Mouse (Mus musculus) hindbrain, embryonic 16.5 days (tissue): Measurements from ENCODE around the gene Tgfbr3. TPM values are rescaled to one million over a fixed set of nuclear protein-coding genes. Genes with fewer than 3 reads are reported as not detected.

Source experiments
- ATAC-seq: fragments of 200-750 bp; cut with Nextera tagmentation; 2 replicates; pipeline ENCODE4 v1.8.0; 2017; ENCODE audit warnings: moderate TSS enrichment, moderate library complexity
- H3K27ac ChIP-seq: fragments of 300-500 bp; sonication (generic); 2 replicates; pipeline ENCODE4 v1.5.1; 2014; ENCODE audit warnings: low read depth, mild to moderate bottlenecking, control low read depth, low read length, moderate library complexity
- H3K27me3 ChIP-seq: fragments of 300-500 bp; sonication (generic); replicated peaks from 2 replicates; pipeline ENCODE4 v1.6.1; 2014; ENCODE audit warnings: low read length; ENCODE audit not compliant: control insufficient read depth, insufficient read depth
- H3K36me3 ChIP-seq: fragments of 300-500 bp; sonication (generic); 2 replicates; pipeline ENCODE4 v1.6.1; 2014; ENCODE audit warnings: mild to moderate bottlenecking, low read length, moderate library complexity, mixed read lengths; ENCODE audit not compliant: control insufficient read depth, insufficient read depth
- H3K4me1 ChIP-seq: fragments of 300-500 bp; sonication (generic); 2 replicates; pipeline ENCODE4 v1.6.1; 2014; ENCODE audit warnings: low read depth, low read length; ENCODE audit not compliant: control insufficient read depth, insufficient read depth
- H3K4me2 ChIP-seq: fragments of 300-500 bp; sonication (generic); 2 replicates; pipeline ENCODE4 v1.6.1; 2014; ENCODE audit warnings: mild to moderate bottlenecking, low read length, control low read depth, moderate library complexity
- H3K4me3 ChIP-seq: fragments of 300-500 bp; sonication (generic); 2 replicates; pipeline ENCODE4 v1.5.1; 2014; ENCODE audit warnings: mild to moderate bottlenecking, low read length, control low read depth, moderate library complexity
- H3K9ac ChIP-seq: fragments of 300-500 bp; sonication (generic); 2 replicates; pipeline ENCODE4 v1.6.1; 2014; ENCODE audit warnings: low read depth, mild to moderate bottlenecking, control low read depth, low read length, moderate library complexity
- H3K9me3 ChIP-seq: fragments of 300-500 bp; sonication (generic); 2 replicates; pipeline ENCODE4 v1.6.1; 2014; ENCODE audit warnings: mild to moderate bottlenecking, low read length, moderate library complexity; ENCODE audit not compliant: control insufficient read depth
- WGBS: fragments of 180-500 bp; shearing (Covaris S2); extraction: QIAGEN DNeasy Blood & Tissue Kit; methylation state at CpG from one replicate; pipeline ENCODE4 v1.1.7; 2014; 5-methylcytosine and 5-hydroxymethylcytosine counted together
- polyA plus RNA-seq: library from polyadenylated mRNA; unstranded; fragments of >200 nt; fragmentation: Nextera tagmentation; extraction: Ambion mirVana; gene quantifications from 2 replicates; pipeline ENCODE4 v1.2.1, GENCODE M21; 2015

The Tgfbr3 gene
- polyA plus RNA-seq, 1 experiment from 2014 or later: 5.9 TPM

DNA sequence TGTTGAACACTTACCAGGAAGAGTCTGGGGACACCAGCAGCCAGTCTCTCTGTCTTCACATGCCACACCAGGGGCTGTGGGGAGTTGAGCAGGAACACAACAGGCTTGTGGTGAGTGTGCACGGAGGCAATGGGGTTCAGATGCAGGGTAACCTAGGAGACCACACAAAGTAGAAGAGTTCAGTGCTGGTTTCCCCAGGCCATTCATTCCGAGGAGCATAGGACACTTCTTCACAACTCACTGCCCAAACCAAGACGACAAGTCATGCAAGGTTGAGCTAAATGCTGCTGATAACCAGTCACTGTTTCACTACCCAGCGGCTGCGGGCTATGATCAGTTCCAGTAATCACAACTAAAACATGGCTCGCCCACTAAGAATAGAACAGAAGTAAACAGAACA lies 111.6 kb downstream of the Tgfbr3 start:
- no peaks in the 10 kb centered on the region; the same call in 1 of the 2 replicates for H3K4me1 ChIP-seq
- H3K9ac ChIP-seq: no peak overlapping the region; the same call in 1 of the 2 replicates
- no peaks in the 10 kb centered on the region for H3K27me3 ChIP-seq
- no peak overlapping the region for H3K27ac ChIP-seq
- no peaks in the 10 kb centered on the region for H3K9me3 ChIP-seq
- no peak overlapping the region for H3K4me3 ChIP-seq
- 21% methylated on average over 6 of the region's 6 CpGs for WGBS
- ATAC-seq: no peak
- H3K36me3 ChIP-seq: no peaks in the 10 kb centered on the region
- no peak overlapping the region for H3K4me2 ChIP-seq

GRCm38 (mm10) chr5:107177248-107177647 lies 112.2 kb downstream of the Tgfbr3 start:
- Histone ChIP-seq H3K4me1 (no peaks in the 10 kb centered on the region; the same call in 1 of the 2 replicates), H3K27me3 (no peaks in the 10 kb centered on the region), H3K36me3 (no peaks in the 10 kb centered on the region), H3K4me3 (no peak overlapping the region), H3K4me2 (no peak overlapping the region), H3K9ac (no peak overlapping the region), H3K27ac (no peak overlapping the region), H3K9me3 (no peaks in the 10 kb centered on the region)
- ATAC-seq: no peak
- WGBS: 59% methylated on average over 2 of the region's 2 CpGs

DNA sequence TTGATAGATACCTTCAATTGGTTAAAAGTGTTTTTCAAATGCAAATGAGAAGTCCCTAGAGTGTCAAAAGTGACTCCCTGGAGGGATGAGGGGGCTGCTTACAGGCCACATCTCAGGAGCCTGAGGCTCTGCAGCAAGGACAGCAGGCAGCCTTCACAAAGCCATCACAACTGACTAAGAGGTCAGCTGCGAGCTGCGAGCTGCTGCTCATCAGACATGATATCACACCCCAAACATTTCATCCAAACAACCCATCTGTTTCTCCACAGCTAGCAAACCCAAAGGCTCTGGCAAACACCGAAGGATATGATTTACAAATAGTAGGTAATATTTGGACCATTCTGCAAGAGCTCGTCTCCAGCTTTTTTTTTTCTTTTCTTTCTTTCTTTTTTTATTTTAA lies 112.6 kb downstream of the Tgfbr3 start:
- Histone ChIP-seq H3K9ac (no peak overlapping the region), H3K4me1 (no peaks in the 10 kb centered on the region; the same call in 1 of the 2 replicates), H3K27ac (no peak overlapping the region), H3K4me2 (no peak overlapping the region), H3K36me3 (no peaks in the 10 kb centered on the region), H3K4me3 (no peak overlapping the region), H3K27me3 (no peaks in the 10 kb centered on the region), H3K9me3 (no peaks in the 10 kb centered on the region)
- WGBS: 32% methylated on average over 4 of the region's 4 CpGs
- ATAC-seq: no peak

GRCm38 (mm10) chr5:107176196-107176595 lies 113.2 kb downstream of the Tgfbr3 start:
- 71% methylated on average over 4 of the region's 4 CpGs for WGBS
- H3K4me3 ChIP-seq: no peak overlapping the region
- ATAC-seq: no peak
- no peaks in the 10 kb centered on the region; the same call in 1 of the 2 replicates for H3K4me1 ChIP-seq
- no peaks in the 10 kb centered on the region for H3K27me3 ChIP-seq
- no peak overlapping the region for H3K27ac ChIP-seq
- H3K9me3 ChIP-seq: no peaks in the 10 kb centered on the region
- H3K36me3 ChIP-seq: no peaks in the 10 kb centered on the region
- no peak overlapping the region for H3K4me2 ChIP-seq
- H3K9ac ChIP-seq: no peak overlapping the region

- Histone ChIP-seq H3K4me2 (no peak overlapping the region), H3K9ac (no peak overlapping the region), H3K36me3 (no peaks in the 10 kb centered on the region), H3K27ac (no peak overlapping the region), H3K4me1 (no peaks in the 10 kb centered on the region; the same call in 1 of the 2 replicates), H3K4me3 (no peak overlapping the region), H3K9me3 (no peaks in the 10 kb centered on the region), H3K27me3 (no peaks in the 10 kb centered on the region)
- ATAC-seq: no peak
These were observed 115.2 kb downstream of the Tgfbr3 start for GRCm38 (mm10) chr5:107174188-107174587.

- Histone ChIP-seq H3K27me3 (no peaks in the 10 kb centered on the region), H3K4me3 (no peak overlapping the region), H3K27ac (no peak overlapping the region), H3K36me3 (no peaks in the 10 kb centered on the region), H3K4me1 (no peaks in the 10 kb centered on the region; the same call in 1 of the 2 replicates), H3K9me3 (no peaks in the 10 kb centered on the region), H3K4me2 (no peak overlapping the region), H3K9ac (no peak overlapping the region)
- no peak for ATAC-seq
- 88% methylated on average over 2 of the region's 2 CpGs for WGBS
These were observed 115.9 kb downstream of the Tgfbr3 start for GRCm38 (mm10) chr5:107173483-107173882.

- Histone ChIP-seq H3K27ac (no peak overlapping the region), H3K4me1 (no peaks in the 10 kb centered on the region; the same call in 1 of the 2 replicates), H3K9ac (no peak overlapping the region), H3K4me2 (no peak overlapping the region), H3K4me3 (no peak overlapping the region), H3K36me3 (no peaks in the 10 kb centered on the region), H3K9me3 (no peaks in the 10 kb centered on the region), H3K27me3 (no peaks in the 10 kb centered on the region)
- no peak for ATAC-seq
- WGBS: 70% methylated on average over 7 of the region's 7 CpGs
These were observed 117.6 kb downstream of the Tgfbr3 start for GRCm38 (mm10) chr5:107171861-107172260.

- Histone ChIP-seq H3K9me3 (no peaks in the 10 kb centered on the region), H3K36me3 (no peaks in the 10 kb centered on the region), H3K4me3 (no peak overlapping the region), H3K9ac (no peak overlapping the region), H3K27me3 (no peaks in the 10 kb centered on the region), H3K4me2 (no peak overlapping the region), H3K4me1 (no peaks in the 10 kb centered on the region; the same call in 1 of the 2 replicates), H3K27ac (no peak overlapping the region)
- 91% methylated on average over 5 of the region's 5 CpGs for WGBS
- no peak for ATAC-seq
These were observed 119.6 kb downstream of the Tgfbr3 start for GRCm38 (mm10) chr5:107169796-107170195.

DNA sequence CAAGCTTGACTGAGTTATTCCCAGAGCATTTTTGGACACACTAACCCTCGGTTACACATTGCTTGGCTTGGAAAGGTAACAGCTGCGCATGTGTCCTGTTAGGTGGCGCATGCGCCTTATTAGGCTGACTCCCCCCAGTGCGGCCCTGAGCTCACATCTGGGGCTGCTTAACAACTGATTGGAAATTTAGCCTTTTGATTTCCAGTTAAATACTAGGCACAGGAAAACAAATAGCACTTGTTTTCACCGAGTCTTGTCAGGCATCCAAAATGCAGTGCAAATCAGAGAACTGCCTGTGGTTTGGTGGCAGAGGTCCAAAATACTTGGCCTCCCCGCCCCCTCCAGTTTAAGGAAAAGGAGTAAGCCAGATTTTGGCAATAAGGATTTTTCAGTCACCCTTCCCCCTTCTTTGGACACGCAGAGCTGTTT lies 121.5 kb downstream of the Tgfbr3 start:
- WGBS: 26% methylated on average over 8 of the region's 8 CpGs

More for the DNA sequence above, 121.5 kb downstream of the Tgfbr3 start:
- Histone ChIP-seq H3K4me3 (peak overlapping the region; percentile 3), H3K36me3 (no peaks in the 10 kb centered on the region), H3K27me3 (no peaks in the 10 kb centered on the region), H3K4me2 (peak overlapping the region; percentile 49), H3K9ac (no peak overlapping the region), H3K27ac (no peak overlapping the region), H3K9me3 (no peaks in the 10 kb centered on the region), H3K4me1 (no peaks in the 10 kb centered on the region; the same call in 1 of the 2 replicates)
- ATAC-seq: peak; percentile 76; the same call in 1 of the 2 replicates
